Mouse (Mus musculus): ENCODE measurements at regions not wholly inside any gene's neighbourhood (a gene's known extent, or its start where the extent isn't known, plus 50 kb on each side); places are given as distances from the start of the nearest gene placed in this dataset.

GRCm38 (mm10) chr2:167782231-167782999, 92.8 kb upstream of the Tmem189 start:
- in situ Hi-C loops (cut with MboI, MseI): no loop called here

- in situ Hi-C loops (cut with MboI, MseI): no loop called here
These were observed 91.9 kb upstream of the Tmem189 start for GRCm38 (mm10) chr2:167781496-167781895.

GRCm38 (mm10) chr2:167778691-167779090, 89.1 kb upstream of the Tmem189 start:
- in situ Hi-C loops (cut with MboI, MseI): no loop called here

- in situ Hi-C loops (cut with MboI, MseI): no loop called here
These were observed 88.6 kb upstream of the Tmem189 start for GRCm38 (mm10) chr2:167778271-167778670.

GRCm38 (mm10) chr2:167777331-167778085, 87.9 kb upstream of the Tmem189 start:
- in situ Hi-C loops (cut with MboI, MseI): no loop called here

- in situ Hi-C loops (cut with MboI, MseI): no loop called here
These were observed 86.9 kb upstream of the Tmem189 start for GRCm38 (mm10) chr2:167776251-167777168.

- in situ Hi-C loops (cut with MboI, MseI): no loop called here
These were observed 85.7 kb upstream of the Tmem189 start for GRCm38 (mm10) chr2:167775218-167775915.

GRCm38 (mm10) chr2:167774806-167775179, 85.2 kb upstream of the Tmem189 start:
- in situ Hi-C loops (cut with MboI, MseI): loop anchor here (5.0 kb wide), 1 partner anchor 72 kb away; no protein-coding TSS in a partner anchor

- in situ Hi-C loops (cut with MboI, MseI): loop anchor here (5.0 kb wide), 1 partner anchor 72 kb away; no protein-coding TSS in a partner anchor
These were observed 84.7 kb upstream of the Tmem189 start for GRCm38 (mm10) chr2:167774166-167774805.

- in situ Hi-C loops (cut with MboI, MseI): loop anchor here (5.0 kb wide), 1 partner anchor 71 kb away; no protein-coding TSS in a partner anchor
These were observed 83.2 kb upstream of the Tmem189 start for GRCm38 (mm10) chr2:167772834-167773233.

- in situ Hi-C loops (cut with MboI, MseI): no loop called here
These were observed 78.3 kb upstream of the Tmem189 start for GRCm38 (mm10) chr2:167767962-167768361.

GRCm38 (mm10) chr2:167767371-167767770, 77.7 kb upstream of the Tmem189 start:
- in situ Hi-C loops (cut with MboI, MseI): no loop called here

GRCm38 (mm10) chr2:167765811-167766210, 76.2 kb upstream of the Tmem189 start:
- in situ Hi-C loops (cut with MboI, MseI): no loop called here

GRCm38 (mm10) chr2:167765072-167765800, 75.6 kb upstream of the Tmem189 start:
- in situ Hi-C loops (cut with MboI, MseI): no loop called here

- in situ Hi-C loops (cut with MboI, MseI): no loop called here
These were observed 74.3 kb upstream of the Tmem189 start for GRCm38 (mm10) chr2:167763891-167764410.

- in situ Hi-C loops (cut with MboI, MseI): no loop called here
These were observed 71.8 kb upstream of the Tmem189 start for GRCm38 (mm10) chr2:167761404-167761936.

- in situ Hi-C loops (cut with MboI, MseI): no loop called here
These were observed 71.2 kb upstream of the Tmem189 start for GRCm38 (mm10) chr2:167760681-167761403.

GRCm38 (mm10) chr2:167759603-167760390, 70.2 kb upstream of the Tmem189 start:
- in situ Hi-C loops (cut with MboI, MseI): no loop called here
